Mouse (Mus musculus) lung, postnatal 0 days (tissue): ENCODE measurements at regions not wholly inside any gene's neighbourhood (a gene's known extent, or its start where the extent isn't known, plus 50 kb on each side); places are given as distances from the start of the nearest gene placed in this dataset.

Experiments used
- CTCF ChIP-seq: IDR thresholded peaks from 2 replicates; pipeline ENCODE4 v1.5.1; 2016; ENCODE audit warnings: antibody characterized with exemption, mild to moderate bottlenecking
- EP300 ChIP-seq: IDR thresholded peaks from 2 replicates; pipeline ENCODE4 v1.6.1; 2016; ENCODE audit warnings: antibody characterized with exemption, mild to moderate bottlenecking, control low read depth

DNA sequence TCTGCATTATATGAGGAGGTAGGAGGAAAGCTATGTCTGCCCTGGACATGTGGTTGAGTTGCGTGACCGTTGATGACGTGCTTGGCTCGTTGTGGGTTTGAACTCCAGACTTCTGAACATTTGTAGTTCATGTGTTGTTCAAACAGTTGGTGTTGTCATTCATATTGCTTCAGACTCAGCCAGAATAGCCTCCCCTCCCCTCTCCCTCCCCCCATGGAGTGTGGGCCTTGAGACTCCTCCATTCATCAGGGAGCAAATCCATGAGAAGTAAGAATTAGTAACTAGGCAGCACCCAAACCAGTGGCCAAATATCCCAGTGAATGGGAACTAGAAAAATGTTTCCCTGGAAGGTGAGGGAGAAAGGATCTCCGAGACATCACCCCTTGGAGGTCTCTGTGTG, 209.0 kb downstream of the 1700010I14Rik start:
- no peak for TF ChIP-seq CTCF
- no peak for TF ChIP-seq EP300
